Mouse (Mus musculus) left cerebral cortex, postnatal 14 days (tissue): Measurements from ENCODE around the gene Me3. TPM values are rescaled to one million over a fixed set of nuclear protein-coding genes. Genes with fewer than 3 reads are reported as not detected.
A peak's percentile ranks its signal among the peaks of the same experiment; 100 is the strongest.

Source experiments
- DNase-seq, 2 experiments: peaks; one replicate each; pipeline ENCODE4 v3.0.0; 2021 to 2022; ENCODE audit warnings: low spot score in 2 of 2, mixed read lengths in 1 of 2
- intact Hi-C: fragments of 180-260 bp; cut with DNase I; formaldehyde crosslinking; loops from one replicate; pipeline ENCODE4 v1.15.1; 2025
- long read RNA-seq, 2 experiments: library from polyadenylated mRNA; stranded (forward); transcript quantifications; one replicate each; pipeline ENCODE4 v2.0.0; 2021
- total RNA-seq, 2 experiments: library from RNA; stranded (reverse); gene quantifications; 2 replicates each; pipeline ENCODE4 v1.2.3; 2021

Gene Me3
- 10 to 100 TPM; 80.8 to 94.6 TPM for total RNA-seq
- long read RNA-seq, experiment 1, full-length matches to known transcripts, result 45 of 121 reads
- long read RNA-seq, experiment 1, partial matches to known transcripts, result 54 of 121 reads
- long read RNA-seq, experiment 1, other reads (novel, unspliced or antisense), result 22 of 121 reads
- long read RNA-seq, experiment 2, full-length matches to known transcripts, result 43 of 102 reads
- long read RNA-seq, experiment 2, partial matches to known transcripts, result 14 of 102 reads
- long read RNA-seq, experiment 2, other reads (novel, unspliced or antisense), result 45 of 102 reads

DNA sequence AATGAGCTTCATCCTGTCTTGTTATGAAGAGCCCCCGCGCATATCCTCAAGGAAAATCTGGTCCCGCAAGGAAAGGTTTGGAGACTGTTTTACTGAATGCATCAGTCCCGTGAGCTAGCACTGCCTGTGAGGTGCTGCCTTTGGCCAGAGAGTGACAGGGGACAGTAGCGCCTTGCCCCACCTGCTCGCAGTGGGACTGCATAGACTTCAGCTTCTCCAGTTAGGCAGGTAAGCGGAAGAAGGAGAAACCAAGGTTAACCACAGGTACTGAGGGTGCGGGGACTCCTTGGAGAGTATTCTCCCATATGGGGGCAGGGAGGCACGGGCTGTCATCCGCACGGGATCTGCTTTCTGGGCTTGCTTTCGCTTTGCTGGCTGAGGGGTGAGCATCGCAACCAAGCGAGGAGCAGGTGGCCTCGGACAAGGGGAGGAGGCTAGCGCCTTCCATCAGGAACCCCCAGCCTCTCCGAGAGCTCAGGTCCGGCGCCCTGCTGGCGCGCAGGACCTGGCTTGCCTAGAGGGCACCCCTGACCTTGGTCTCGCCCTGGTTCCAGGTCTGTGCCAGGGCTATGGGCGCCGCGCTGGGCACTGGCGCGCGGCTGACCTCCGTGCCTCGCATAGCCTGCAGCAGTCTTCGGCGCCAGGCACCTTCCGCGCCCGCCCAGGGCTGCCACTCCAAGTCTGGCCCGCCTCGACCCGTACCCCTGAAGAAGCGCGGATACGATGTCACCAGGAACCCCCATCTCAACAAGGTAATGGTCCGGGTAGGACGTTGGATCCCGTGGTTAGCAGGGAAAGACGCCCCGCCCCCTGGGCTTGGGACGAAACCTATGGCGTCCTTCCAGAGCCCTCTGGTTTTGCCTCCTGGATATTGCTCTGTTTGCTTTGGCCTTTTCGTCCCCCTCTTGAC lies at the start of gene Me3:
Me3 (plus strand) TSS at position 51 of the 910 bp plus-strand sequence.
- intact Hi-C loops, result no loop called here
- peak; percentile 55 to 58 for DNase-seq

DNA sequence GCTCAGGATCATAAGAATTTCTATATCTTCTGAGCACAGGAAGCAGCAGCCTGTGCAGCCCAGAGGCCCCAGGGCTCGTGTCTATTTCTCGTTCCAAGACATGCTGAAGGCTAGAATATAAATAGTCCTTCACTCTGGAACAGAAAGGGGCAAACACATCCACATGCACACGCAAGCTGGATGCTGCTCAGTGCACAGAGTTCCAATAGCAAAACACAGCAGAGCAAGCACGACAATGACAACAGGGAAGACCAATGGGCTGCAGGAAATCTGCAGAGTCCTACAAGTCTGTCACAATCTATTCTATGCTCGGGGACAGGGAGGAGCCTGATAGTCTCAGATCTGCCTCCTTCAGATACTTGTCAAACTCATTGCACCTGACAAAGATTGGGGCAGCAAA lies 42.2 kb upstream of the Me3 start:
- intact Hi-C loops, result no loop called here
- DNase-seq, result peak in 1 of 2 experiments; percentile 31

DNA sequence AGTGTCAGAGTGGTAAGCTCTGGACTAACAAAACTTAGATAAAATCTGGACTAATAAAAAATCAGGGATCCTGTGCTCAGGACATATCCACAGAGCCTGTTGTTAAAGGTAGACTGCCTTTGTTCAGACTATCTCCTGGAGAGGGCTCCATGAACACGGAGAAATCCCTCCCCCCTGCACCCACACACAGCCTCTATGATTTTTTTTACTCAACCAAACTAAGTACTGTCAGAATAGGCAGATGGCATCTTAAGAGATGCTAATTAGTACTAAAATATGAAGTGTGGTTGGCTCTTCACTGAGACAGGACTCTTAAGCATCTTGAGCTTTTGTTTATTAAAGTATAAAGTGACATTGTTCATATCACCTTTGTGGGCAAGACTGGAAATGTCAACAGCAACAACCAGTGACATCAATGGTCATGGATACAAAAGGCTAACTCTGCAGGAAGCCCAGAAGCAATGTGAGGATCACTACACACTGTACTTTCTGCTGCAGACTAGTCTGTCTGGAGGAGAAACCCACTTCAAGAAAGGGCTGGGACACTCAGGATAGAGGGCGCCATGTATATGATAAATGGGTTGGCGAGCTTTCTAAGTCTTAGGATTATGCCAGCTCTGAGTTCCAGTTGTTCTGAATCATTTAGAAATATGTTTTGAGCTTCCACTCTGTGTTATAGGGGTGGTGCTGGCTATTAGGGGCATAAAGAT lies 41.5 kb upstream of the Me3 start:
- intact Hi-C loops, result no loop called here
- DNase-seq, result peak; percentile 20 to 39

DNA sequence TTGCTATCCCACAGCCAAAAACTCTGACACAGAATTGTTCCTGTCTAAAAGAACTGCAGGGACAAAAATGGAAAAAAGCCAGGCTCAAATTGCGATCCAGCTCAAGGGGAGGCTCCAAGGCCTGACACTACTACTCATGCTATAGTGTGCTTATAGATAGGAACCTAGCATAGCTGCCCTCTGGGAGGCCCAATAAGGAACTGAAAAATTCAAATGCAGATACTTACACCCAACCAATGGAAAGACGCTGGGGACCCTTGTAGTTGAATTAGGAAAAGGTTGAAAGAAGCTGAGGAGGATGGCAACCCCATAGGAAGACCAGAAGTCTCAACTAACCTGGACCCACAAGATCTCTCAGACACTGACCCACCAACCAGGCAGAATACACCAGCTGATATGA lies 36.4 kb upstream of the Me3 start:
- intact Hi-C loops, result no loop called here
- no peak for DNase-seq

DNA sequence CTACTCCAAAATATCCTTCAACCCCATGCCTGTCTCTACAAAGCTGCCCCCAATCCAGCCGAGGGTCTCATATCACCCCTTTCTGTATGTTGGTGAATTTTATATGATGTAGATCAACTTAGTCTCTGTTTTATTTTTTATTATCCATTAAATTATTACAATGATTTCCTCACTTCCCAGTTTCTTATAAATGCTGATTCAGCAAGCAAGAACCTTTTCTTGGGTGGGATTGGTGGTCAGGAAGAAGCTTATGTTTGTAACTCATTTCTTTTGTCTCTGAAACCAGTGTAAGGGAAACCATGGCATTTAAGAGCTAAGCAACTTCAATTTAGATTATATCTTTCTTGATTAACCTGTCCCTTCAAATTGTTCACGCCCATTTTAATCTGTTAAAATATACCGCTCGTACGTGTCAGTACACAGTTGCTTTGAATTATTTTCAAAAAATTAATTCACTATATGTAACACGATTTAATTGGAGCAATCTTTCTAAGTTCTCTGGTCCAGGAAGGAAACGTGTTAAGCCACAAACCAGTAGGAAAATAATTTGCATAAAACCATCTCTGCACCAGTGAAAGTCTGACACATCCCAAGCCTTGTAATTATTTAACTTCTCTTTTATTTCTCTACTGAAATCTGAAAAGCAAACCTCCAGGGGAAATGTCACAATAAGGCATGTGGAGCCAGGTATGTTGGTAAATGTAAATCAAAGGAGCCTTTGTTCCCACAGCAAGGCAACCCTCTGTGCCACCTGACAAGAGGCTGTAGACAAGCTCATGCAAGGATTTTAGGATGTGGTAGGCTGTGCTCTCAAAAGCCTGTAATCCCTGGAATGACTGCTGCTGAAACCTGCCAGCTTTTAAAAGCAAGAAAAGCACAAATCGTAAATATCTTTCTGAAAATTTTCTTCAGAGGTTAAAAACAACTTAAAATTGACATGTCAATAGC lies 26.3 kb upstream of the Me3 start:
- intact Hi-C loops, result no loop called here
- no peak for DNase-seq

DNA sequence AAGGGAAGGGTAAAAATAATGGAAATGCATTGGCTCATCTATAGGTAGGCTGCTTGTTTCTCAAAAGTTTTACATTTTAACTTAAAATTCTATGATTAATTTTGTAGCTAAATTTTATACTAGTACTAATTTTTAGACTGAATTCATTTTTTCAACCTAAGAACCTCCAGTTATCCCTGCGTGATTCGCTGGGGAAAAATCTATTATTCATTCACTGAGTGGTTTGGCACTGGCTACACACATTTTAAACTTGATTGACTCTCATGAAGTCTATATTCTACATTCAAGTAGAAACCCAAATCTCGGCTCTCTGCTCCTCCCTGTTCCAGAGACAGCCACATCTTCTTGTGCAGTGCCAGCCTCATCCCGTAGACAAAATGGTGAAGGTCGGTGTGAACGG lies 24.9 kb upstream of the Me3 start:
- intact Hi-C loops, result no loop called here
- no peak for DNase-seq

DNA sequence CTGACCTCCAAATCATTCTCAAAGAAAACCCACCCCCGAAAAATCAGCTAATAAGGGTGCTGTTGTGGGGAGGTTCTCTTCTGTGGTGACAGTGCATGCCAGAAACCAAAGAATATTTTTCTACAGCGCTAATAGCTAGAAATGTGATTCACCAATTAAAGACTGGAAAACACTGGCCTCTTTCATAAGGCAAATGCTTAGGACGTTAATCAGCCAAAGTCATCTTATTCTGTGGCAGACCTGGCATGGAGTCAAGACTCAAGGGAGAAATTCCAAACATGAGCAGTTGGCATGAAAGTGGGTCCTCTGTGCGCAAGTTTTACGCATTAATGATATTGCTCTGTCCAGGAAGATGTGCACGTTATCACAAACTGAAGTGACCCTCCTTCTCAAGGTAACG lies 21.0 kb upstream of the Me3 start:
- DNase-seq, result no peak
- intact Hi-C loops, result no loop called here

DNA sequence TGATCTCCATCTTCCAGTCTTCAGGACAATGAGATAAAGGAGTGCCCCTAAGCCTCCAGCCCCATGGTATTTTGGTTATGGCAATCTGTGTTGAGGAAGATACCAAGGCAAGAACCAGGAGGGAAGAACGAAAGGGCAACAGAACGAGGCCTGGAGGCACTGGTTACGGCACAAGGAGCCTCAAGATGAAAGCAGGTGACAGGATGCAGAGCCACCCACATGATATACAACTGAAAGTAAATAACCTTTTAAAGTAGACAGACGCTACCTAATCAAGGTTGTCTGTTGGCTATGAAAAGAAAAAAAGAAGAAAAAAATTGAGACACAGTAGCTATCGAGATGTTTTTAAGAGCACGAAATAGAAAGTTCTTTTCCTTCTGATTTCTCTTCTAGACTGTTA lies 16.0 kb upstream of the Me3 start:
- no peak for DNase-seq
- intact Hi-C loops, result no loop called here

DNA sequence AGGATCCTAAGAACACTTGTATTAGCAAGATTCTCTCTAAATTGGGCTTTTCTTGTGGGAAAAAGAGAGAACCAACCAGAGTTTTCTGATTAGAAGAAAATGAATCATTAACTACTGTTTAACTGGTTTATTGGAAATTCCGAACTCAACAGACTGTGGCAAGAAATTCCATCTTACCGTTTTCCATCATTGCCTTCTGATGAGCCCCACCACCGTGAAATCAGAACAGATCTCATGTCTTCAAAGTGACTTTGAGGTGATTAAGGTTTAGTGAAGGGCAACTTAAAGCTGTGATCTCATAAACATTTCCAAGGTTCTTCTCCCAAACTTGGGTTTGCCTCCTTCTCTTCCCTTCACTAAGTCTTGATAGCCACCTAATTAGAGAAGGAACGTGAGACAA lies 8.9 kb upstream of the Me3 start:
- intact Hi-C loops, result loop anchor here (10.0 kb wide), 1 partner anchor 311 kb away; no protein-coding TSS in a partner anchor
- DNase-seq, result no peak

DNA sequence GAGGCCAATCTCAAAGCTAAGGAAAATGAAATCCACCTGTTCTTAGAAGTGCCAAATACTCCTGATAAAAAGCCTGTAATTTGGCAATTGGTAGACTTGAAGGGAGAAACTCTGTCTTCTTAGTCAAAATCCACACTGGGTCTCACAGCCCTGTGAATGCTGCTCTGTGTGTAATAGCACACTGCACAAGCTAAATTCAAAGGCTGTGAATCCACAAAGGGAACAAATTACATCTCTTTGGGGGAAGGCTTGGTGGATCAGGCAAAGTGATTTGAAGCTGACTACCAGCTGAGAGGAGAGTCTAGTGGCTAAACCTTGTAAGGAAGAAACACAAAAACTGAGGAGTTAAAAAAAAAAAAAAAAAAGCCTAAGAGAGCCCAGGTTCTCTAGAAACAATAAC lies 4.8 kb upstream of the Me3 start:
- no peak for DNase-seq
- intact Hi-C loops, result loop anchor here (10.0 kb wide), 1 partner anchor 307 kb away; no protein-coding TSS in a partner anchor

DNA sequence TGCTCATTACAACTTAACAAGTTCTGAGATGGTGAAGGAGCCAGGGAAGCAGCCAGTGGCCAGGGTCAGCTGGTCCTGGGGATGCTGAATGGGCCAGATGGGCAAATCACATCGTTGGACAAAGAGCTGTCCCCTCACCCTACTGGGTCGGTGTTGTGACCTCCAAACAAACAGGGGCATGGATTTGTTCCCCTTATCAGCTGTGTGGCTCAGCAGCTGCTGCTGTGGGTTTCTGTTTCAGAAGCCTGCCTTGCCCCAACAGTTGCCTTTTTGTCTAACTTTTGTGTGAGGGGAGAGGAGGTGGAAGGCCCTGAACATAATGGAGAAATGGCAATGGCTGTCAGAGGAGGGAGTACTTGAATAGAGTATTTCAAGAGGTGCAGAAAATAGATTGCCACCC lies 4.2 kb upstream of the Me3 start:
- DNase-seq, result no peak
- intact Hi-C loops, result loop anchor here (10.0 kb wide), 1 partner anchor 307 kb away; no protein-coding TSS in a partner anchor

DNA sequence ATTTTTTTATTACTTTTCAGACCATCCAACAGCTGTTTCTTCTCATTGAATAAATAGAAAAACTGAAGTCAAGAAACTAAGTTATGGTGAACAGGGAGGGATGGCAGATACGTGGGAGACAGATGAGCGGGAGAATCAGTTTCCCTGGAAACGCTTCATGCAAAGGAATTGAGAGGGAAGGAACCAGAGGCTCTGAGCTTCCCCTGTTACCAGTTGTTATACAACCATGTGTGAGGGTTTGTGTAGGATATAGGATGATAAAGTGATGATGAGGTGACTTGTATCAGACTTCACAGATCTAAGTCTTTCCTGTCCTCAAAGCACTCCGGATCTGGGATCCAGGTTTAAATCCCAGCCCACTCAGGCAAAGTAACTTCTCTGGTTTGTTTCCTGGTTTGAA lies 3.2 kb upstream of the Me3 start:
- intact Hi-C loops, result loop anchor here (10.0 kb wide), 1 partner anchor 306 kb away; no protein-coding TSS in a partner anchor
- peak; percentile 41 to 66 for DNase-seq

DNA sequence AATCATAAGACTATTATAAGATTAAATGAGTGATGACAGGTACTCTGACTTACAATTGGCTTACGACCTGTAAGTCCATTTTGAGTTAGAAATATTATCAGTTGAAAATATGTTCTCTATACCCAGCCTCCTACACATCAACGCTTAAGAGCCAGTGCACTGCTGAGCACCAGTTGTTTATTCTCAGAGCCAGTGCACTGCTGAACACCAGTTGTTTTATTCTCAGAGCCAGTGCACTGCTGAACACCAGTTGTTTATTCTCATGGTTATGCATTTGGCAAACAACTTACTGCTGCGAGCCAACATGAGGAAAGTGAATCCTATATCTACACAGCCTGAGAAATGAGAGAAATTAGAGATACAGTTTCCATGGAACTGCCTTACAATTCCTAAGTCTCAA lies 2.3 kb upstream of the Me3 start:
- intact Hi-C loops, result loop anchor here (10.0 kb wide), 1 partner anchor 305 kb away; no protein-coding TSS in a partner anchor
- no peak for DNase-seq

DNA sequence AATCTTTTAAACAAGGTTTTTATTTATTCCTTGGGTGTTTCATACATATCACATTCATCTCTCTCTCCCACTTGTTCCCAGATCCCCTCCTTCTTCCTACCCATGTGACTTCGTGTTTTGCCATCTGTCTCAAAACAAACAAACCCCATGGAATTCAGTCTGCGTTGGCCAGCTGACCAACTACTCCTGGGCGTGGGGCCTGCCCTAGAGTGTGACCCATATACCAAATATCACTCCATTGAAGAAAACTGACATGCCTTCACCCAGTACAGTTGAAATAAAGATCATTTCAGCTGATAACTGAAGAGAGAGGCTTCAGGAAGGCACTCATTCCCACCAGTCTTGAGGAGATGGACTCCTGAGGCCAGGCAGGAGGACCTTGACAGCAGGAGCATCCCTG lies 1.4 kb upstream of the Me3 start:
- intact Hi-C loops, result no loop called here
- DNase-seq, result no peak

DNA sequence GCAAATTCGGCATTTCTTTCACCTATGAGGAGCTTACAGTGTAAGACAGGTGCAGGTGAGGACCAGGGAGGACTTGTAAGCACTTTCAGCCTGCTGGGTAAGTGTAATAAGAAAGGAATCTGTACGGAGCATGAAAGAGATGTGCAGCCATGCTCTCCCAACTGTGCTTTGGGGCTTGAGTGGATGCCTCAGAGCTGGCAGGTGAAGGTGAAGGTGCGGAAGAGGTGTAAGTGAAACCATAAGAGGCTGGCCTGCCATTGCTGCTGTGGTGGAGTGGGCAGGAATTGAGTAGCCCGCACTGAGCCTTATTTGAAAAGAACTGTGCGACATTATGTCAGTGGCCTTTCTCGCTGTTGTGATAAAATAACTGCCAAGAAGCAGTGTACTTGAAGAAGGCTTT lies 8.3 kb downstream of the Me3 start:
- no peak for DNase-seq
- intact Hi-C loops, result no loop called here

DNA sequence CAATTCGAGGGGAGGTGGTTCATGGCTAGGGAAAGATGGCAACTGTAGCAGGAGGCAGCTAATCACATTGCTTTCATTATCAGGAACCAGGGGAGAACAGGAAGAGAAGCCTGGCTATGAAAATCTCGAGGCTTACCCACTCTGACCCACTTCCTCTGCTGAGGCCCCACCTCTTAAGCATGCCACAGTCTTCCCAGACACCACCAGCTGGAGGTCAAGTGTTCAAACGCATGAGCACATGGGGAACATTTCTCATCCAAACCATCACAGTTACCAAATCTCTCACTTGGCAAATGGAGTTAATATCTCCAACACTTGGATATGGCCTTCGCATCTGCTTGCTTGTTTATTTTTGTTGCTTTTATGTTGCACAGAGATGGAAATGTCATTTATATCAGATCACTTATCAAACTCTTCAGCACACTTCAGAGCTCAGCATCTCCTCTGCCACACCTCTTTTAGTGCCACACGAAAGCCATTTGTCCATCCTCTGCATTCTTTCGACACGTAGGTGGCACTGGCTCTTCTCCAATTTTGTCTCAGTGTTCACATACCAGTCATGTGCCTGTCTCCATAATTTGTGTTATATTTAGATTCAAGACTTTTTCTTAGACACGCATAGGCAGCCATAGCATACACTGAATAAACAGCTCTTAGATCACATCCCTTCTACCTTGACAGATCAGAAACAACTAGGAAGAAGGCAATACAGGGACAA lies 8.9 kb downstream of the Me3 start:
- intact Hi-C loops, result no loop called here
- peak; percentile 28 to 68 for DNase-seq

DNA sequence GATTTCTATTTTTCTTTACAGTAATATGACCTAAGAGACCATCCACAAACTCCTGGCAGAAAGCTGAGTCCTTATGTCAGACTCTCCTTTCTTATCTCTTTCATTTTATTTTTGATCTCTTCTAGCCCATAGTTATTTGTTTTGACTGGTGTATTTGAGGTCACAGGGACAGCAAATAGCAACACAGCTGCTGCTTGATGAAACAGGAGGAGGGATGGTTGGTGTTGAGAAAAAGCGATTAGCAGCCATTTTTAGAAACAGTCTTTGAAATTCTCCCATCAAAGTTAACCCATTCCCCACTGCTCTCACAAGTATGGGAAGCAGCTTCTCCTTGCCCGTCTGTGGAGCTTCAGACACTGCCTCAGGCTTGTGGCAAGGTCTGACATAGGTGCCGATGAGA lies 12.8 kb downstream of the Me3 start:
- intact Hi-C loops, result no loop called here
- DNase-seq, result no peak

DNA sequence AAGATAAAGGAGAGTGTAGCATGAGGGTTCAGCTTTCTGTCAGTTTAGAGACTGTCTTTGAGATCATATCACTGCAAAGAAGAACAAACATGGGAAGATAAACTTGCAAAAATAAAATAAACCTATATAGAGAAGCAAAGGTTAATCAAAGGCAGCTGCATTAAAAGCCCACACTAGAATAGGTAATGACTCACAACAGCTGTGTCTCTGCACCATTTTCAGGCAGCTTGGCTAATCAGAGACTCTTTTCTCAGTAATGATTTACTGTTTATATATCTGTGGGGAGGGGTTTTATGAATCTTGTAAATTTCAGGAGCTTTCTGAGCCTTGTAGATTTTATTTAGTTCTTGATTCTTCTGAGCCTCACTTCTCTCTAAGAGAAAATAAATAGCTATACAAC lies 15.7 kb downstream of the Me3 start:
- no peak for DNase-seq
- intact Hi-C loops, result no loop called here
